Mouse (Mus musculus): ENCODE results near the gene Cacna1a.

The Cacna1a gene

GRCm38 (mm10) chr8:84664566-84665384 is 276.5 kb downstream of the Cacna1a start:
- DNase-seq = peak; percentile 79

- DNase-seq = no peak
Measured at GRCm38 (mm10) chr8:84665385-84665893, 277.2 kb downstream of the Cacna1a start.

DNA sequence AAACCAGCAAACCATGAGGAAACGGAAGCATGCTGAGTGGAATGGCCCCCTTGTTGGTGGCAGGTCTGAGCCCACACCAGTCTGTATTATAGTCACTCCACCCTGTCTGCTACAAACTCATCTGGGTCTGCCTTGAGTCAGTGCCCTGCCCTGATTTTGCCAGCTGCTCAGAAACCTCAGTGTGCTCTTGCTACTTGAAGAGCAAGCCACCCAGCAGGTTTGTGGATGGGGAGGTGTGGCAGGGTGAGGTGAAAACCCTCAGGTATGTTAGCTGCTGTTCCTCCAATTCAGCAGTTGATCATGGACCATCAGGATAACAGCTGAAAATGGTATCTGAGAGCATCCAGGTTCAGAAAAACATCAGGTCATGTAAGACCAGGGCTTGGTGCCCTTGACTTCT is 279.8 kb downstream of the Cacna1a start:
- DNase-seq = no peak

DNA sequence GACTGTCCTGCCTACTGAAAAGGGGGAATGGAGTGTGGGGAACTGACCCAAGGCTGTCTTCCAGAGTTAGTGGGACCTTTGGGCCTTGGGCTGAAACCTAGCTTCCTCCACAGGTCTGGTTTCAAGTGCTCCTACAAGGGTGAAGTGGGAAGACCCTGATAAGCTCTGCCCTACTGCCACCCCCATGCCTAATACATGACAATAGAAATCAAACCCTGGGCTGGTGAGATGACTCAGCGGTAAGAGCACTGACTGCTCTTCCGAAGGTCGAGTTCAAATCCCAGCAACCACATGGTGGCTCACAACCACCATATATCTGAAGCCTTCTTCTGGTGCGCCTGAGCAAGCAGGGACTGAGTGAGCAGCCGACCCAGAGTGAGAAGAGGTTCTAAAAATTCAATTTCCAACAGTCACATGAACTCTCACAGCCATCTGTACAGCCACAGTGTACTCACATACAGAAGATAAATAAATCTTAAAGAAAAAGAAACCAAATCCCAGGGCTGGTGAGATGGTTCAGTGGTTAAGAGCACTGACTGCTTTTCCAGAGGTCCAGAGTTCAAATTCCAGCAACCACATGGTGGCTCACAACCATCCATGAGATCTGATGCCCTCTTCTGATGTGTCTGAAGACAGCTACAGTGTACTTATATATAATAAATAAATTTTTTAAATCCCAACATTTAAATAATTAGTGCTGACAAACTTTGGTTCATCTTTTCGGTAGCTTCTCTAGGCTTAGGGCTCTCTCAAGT is 280.7 kb downstream of the Cacna1a start:
- DNase-seq = peak; percentile 58

DNA sequence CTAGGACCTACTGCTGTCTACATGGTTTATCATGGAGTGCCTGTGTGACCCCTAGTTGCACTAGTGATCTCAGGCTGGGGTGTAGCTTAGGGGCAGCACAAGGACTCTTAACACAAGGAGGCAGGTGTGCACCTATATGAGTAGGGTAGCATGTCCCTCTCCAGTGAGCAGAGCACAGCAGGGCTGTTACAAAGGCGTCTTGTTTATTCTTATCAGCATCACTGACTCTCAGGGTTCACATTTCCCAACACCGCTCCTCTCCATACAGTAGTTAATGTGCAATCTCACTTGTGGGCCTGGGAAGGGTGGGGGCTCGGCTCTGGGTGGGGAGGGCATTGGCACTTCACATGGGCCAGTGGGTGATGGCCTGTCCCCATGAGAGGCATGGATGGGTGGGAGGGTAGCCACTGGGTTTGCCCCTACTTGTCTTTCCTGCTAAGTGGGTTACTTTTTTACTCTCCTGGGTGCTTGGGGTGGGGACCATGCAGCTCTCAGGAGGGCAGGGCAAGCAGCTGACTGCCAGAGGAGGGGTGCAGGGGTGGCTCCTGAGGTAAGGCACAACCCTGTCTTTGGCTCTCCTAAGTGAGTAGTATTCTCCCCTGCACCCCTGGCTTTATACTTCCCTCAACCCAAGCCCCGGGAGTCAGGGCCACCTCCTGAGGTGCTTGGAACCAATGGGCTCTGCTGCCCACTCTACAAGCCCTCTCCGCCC is 282.2 kb downstream of the Cacna1a start:
- DNase-seq = peak; percentile 56

DNA sequence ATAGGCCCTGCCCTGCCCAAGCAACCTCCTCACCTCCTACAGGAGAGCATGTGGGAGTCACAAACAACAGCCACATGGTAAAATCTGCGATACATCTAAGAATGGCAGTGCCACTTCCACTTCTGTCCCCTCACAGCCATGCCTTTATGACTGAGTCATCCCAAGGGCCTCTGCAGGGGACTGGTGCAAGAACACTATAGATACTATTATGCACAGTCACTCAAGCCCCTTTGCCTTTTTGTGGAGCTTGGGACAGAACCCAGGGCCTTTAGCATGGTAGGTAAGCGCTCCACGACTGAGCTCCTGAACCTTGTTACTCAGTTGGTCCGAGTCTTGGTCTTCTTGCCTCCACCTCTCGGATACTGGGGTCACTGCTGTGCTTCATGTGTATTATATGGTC is 289.1 kb downstream of the Cacna1a start:
- no peak for DNase-seq

GRCm38 (mm10) chr8:84681476-84681875 is 293.2 kb downstream of the Cacna1a start:
- no peak for DNase-seq

GRCm38 (mm10) chr8:84682257-84682656 is 294.0 kb downstream of the Cacna1a start:
- DNase-seq = no peak

DNA sequence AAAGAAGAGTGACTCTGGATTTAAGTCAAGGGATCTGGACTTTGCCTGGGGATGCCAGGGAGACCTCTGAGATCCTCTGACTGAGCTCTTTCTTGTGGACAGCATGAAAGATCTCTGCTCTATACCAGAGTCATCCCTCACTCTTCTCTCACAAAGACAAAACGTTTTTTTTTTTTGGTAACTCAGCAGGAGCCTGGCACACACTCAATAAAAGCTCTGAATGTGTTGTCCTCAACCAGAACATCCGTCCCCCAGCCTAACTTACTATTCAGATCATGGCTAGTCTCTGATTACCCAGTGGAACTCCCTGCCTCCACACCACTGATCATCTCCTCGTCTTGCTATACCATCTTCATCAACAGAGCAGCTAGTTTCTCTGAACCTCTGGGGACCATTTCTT is 296.3 kb downstream of the Cacna1a start:
- no peak for DNase-seq

GRCm38 (mm10) chr8:84686191-84687002 is 298.2 kb downstream of the Cacna1a start, which contains the start of gene Trmt1:
Gene Trmt1 (plus strand): TSS chr8:84686307.
- peak; percentile 52 for DNase-seq

- DNase-seq = no peak
Measured at GRCm38 (mm10) chr8:84687003-84687704, 298.9 kb downstream of the Cacna1a start.

DNA sequence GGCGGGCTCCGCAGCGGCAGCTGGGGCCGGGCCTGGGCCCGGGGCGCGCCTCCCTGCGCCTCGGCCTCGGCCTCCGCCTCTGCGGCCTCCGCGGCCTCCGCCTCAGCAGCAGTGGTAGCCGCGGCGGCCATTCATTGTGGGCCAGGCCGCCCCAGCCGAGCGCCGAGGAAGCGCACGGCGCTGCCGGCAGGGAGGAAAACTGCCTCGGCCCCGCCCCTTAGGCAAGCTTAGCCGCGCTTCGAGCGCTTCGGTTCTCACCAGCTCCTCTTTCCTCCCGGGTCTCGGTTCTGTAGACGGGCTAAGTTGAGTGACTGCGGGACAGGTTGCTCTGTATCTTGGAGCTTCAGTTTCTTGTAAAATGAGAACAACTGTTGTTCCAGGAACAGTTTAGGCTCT is 299.5 kb downstream of the Cacna1a start, which contains the start of gene Nacc1:
Nacc1 (minus strand) TSS at position 158 of the 396 bp plus-strand sequence.
- DNase-seq = peak; percentile 84

DNA sequence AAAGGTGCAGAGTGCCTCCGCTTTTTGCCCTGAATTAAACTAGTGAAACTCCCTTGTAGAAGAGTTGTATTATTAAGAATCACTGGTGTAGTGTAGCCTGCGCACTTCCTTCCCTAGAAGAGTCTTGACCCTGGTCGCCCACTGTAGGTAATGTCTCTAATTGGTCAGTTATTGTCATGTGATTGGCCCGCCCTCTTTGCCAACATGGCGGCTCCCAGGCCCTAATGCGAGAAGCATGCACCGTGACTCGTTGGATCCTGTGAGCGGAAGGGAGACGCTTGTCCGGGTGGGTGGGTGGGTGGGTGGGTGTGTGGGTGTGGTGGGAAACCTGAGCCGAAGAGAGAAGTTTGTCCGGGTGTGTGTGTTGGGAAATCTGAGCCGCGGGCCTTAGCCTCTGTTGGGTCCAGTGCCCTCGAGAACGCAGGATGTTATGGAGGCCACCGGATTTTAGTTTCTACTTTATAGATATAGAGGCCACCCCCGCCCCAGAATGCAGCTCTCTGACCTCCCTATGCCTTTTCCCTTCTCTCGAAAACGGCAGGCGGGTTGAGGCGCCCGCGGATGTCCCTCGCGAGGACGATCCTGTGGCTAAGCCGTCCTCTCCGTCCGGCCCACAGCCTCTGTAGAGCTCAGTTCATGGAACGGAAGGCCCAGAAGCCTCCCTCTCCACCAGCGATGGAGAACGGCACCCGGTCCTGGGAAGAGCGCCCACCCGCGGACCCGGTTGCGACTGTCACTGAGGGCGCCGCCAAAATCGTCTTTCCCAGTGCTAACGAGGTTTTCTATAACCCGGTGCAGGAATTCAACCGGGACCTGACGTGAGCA is 301.1 kb downstream of the Cacna1a start:
- peak; percentile 89 for DNase-seq

Data from kidney, adult 11 months (tissue).